Mouse (Mus musculus) adipocyte (in vitro differentiated cells): ENCODE measurements around the gene Hapln2.

Source experiments
- DNase-seq: peaks from one replicate; pipeline ENCODE4 v3.0.0-alpha.2; 2016; ENCODE audit warnings: low spot score

The Hapln2 gene

GRCm38 (mm10) chr3:88027434-88028186 is at the start of gene Hapln2:
Hapln2 (minus strand) TSS chr3:88027583.
- DNase-seq = no peak

GRCm38 (mm10) chr3:88074766-88075165 is 47.4 kb upstream of the Hapln2 start:
- DNase-seq = no peak

GRCm38 (mm10) chr3:88074351-88074750 is 47.0 kb upstream of the Hapln2 start:
- no peak for DNase-seq

- no peak for DNase-seq
These were observed 46.2 kb upstream of the Hapln2 start for GRCm38 (mm10) chr3:88073631-88074030.

GRCm38 (mm10) chr3:88071783-88072182 is 44.4 kb upstream of the Hapln2 start:
- DNase-seq = peak; percentile 94

DNA sequence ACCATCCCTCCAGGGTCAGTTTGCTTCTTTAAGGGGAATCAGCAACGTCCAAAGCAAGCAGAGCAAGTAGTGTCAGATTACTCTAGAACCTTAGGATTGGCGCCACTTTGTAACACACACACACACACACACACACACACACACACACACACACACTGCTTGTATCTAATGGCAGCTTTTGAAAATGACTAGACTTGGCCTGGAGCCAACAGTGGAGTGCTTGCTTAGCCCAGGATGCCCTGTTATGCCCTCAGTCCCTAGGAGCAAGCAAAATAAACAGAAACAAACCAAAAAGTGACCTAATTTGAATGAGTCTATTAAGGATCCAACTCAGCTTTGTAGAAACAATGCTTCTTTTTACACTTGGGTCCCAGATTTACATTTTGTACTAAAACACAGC is 41.0 kb upstream of the Hapln2 start:
- peak; percentile 68 for DNase-seq

GRCm38 (mm10) chr3:88057902-88058696 is 30.7 kb upstream of the Hapln2 start, which contains the start of gene Naxe:
Naxe (minus strand) TSS chr3:88058495.
- DNase-seq = peak; percentile 94

DNA sequence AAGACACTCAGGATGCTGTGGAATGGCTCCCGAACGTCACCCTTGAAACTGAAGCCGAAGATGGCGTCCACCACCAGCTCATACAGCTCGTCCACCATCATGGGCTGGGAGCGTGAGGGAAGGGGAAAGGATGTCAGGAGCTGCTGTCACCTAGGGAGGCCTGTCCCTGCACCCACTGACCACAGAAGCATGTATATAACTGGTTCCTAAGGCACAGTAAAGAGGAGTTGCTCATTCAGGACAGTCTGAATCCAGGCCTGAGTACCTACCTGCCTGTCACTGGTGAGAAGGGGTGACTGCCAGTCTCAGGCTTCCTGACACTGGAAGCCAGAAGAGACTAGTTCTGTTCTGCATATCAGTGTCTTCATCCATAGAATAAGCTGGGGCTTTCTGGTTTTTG is 29.6 kb upstream of the Hapln2 start:
- no peak for DNase-seq

GRCm38 (mm10) chr3:88049532-88049931 is 22.1 kb upstream of the Hapln2 start:
- DNase-seq = no peak

GRCm38 (mm10) chr3:88042661-88043421 is 15.5 kb upstream of the Hapln2 start, which contains the start of gene Gpatch4:
Gpatch4 (plus strand) TSS chr3:88043108.
- DNase-seq = peak; percentile 96

- DNase-seq = no peak
These were observed 8.3 kb upstream of the Hapln2 start for GRCm38 (mm10) chr3:88035561-88036293.

DNA sequence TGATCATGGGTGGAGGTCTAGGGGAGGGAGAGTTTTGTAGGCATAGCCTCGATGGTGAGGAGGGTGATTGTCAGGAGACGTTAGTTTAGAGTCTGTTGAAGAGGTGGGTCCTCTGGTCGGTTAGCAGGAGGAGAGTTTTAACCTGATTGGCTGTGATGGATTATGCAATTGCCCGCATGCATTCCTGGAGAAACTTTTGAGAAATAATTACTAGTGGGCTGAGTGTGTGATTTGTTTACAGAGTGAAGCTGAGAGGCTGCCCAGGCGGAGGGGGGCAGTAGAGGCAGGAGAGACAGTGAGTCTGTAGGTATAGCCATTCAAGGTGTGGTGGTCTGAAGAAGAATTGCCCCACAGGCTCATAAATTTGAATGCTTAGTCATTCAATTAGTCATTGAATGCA is 6.1 kb upstream of the Hapln2 start:
- no peak for DNase-seq

GRCm38 (mm10) chr3:88030608-88031395 is 3.4 kb upstream of the Hapln2 start:
- peak; percentile 45 for DNase-seq

- DNase-seq = no peak
These were observed 560 bp downstream of the Hapln2 start for GRCm38 (mm10) chr3:88026823-88027222.

GRCm38 (mm10) chr3:88023192-88024074 is 4.0 kb downstream of the Hapln2 start:
- no peak for DNase-seq

DNA sequence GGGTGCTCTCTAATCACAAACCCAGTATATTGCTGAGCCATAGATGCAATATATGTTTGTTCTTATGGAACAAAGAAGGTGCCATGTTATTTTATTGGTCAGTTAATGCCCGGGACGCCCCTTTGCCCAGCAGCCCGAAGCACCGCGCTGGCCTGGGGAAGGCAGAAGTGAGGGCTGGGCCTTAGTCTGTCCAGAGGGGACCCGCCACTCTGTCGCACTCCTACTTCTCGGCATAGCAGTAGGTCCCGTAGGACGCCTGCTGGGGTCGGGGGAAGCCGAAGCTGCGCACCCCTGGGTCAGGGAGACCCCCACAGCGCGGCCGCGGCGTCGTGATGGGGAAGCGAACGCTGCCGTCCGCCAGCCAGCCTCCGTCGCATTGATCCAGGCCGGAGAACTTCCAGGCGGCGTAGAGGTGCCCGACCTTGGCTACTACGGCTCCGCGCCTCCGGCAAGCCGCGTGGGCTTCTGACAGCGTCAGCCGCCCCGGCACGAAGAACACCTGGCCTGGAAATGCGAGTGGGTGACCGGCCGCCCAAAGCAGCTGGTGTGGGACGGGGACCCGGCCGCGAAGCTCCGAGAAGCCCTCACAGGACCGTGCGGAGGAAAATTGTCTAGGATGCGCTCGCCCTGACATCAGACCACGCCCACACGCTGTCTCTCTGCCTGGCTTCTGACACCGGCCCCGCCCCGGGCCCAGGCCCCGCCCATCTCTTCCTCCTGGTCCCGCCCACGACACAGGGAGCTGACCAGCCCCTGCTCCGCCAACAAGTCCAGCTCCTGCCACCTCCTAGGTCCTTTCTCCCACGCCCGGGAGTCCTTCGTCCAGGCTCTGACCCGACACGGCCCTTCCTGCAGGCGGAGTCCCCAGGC is 4.8 kb downstream of the Hapln2 start:
- DNase-seq = no peak

GRCm38 (mm10) chr3:88010634-88011265 is 16.6 kb downstream of the Hapln2 start:
- DNase-seq = peak; percentile 24
